Mouse (Mus musculus) lung, embryonic 16.5 days (tissue): ENCODE measurements around the gene Slc39a3. TPM values are rescaled to one million over a fixed set of nuclear protein-coding genes. Genes with fewer than 3 reads are reported as not detected.

ENCODE experiments used
- ATAC-seq: fragments of 200-750 bp; cut with Nextera tagmentation; 2 replicates; pipeline ENCODE4 v1.8.0; 2017; ENCODE audit warnings: low read depth, mild to moderate bottlenecking, moderate library complexity
- H3K27ac ChIP-seq: fragments of 300-500 bp; sonication (generic); 2 replicates; pipeline ENCODE4 v1.5.1; 2014; ENCODE audit warnings: mild to moderate bottlenecking, control low read depth, low read length
- H3K27me3 ChIP-seq: fragments of 300-500 bp; sonication (generic); 2 replicates; pipeline ENCODE4 v1.6.1; 2014; ENCODE audit warnings: low read depth, low read length, mixed read lengths; ENCODE audit not compliant: control insufficient read depth, insufficient read depth
- H3K36me3 ChIP-seq: fragments of 300-500 bp; sonication (generic); 2 replicates; pipeline ENCODE4 v1.6.1; 2014; ENCODE audit warnings: low read length; ENCODE audit not compliant: control insufficient read depth, insufficient read depth
- H3K4me1 ChIP-seq: fragments of 300-500 bp; sonication (generic); replicated peaks from 2 replicates; pipeline ENCODE4 v1.6.1; 2014; ENCODE audit warnings: low read length, mixed read lengths; ENCODE audit not compliant: control insufficient read depth, insufficient read depth
- H3K4me2 ChIP-seq: fragments of 300-500 bp; sonication (generic); 2 replicates; pipeline ENCODE4 v1.6.1; 2014; ENCODE audit warnings: low read depth, low read length, control low read depth
- H3K4me3 ChIP-seq: fragments of 300-500 bp; sonication (generic); 2 replicates; pipeline ENCODE4 v1.5.1; 2014; ENCODE audit warnings: mild to moderate bottlenecking, low read length, control low read depth
- H3K9ac ChIP-seq: fragments of 300-500 bp; sonication (generic); 2 replicates; pipeline ENCODE4 v1.6.1; 2014; ENCODE audit warnings: low read length, control low read depth
- H3K9me3 ChIP-seq: fragments of 300-500 bp; sonication (generic); 2 replicates; pipeline ENCODE4 v1.6.1; 2016; ENCODE audit warnings: low read length; ENCODE audit not compliant: control insufficient read depth
- WGBS: fragments of 180-500 bp; shearing (Covaris S2); extraction: QIAGEN DNeasy Blood & Tissue Kit; methylation state at CpG from one replicate; pipeline ENCODE4 v1.1.7; 2014; 5-methylcytosine and 5-hydroxymethylcytosine counted together
- polyA plus RNA-seq: library from polyadenylated mRNA; unstranded; fragments of >200 nt; fragmentation: Nextera tagmentation; extraction: Ambion mirVana; gene quantifications from 2 replicates; pipeline ENCODE4 v1.2.1, GENCODE M21; 2015

The Slc39a3 gene
- polyA plus RNA-seq, 1 experiment from 2014 or later: 19.4 TPM

GRCm38 (mm10) chr10:80999362-81000196, 37.6 kb downstream of the Slc39a3 start:
- Histone ChIP-seq H3K9ac (no peak overlapping the region), H3K27ac (no peak overlapping the region), H3K4me2 (0 out of 2 replicates have a peak overlapping the region, but pooled peaks have one; percentile 10), H3K9me3 (no peaks in the 10 kb centered on the region), H3K4me1 (peaks cover 2% of the 10 kb centered on the region), H3K27me3 (peaks cover 15% of the 10 kb centered on the region), H3K36me3 (no peaks in the 10 kb centered on the region), H3K4me3 (no peak overlapping the region)
- ATAC-seq: peak; percentile 73
- 25% methylated on average over 37 of the region's 37 CpGs for WGBS

GRCm38 (mm10) chr10:80998778-80999177, 38.4 kb downstream of the Slc39a3 start:
- WGBS: 7% methylated on average over 12 of the region's 12 CpGs
- H3K9ac ChIP-seq: no peak overlapping the region

GRCm38 (mm10) chr10:80998021-80998420, 39.2 kb downstream of the Slc39a3 start:
- no peak overlapping the region for H3K9ac ChIP-seq
- H3K36me3 ChIP-seq: no peaks in the 10 kb centered on the region
- H3K4me2 ChIP-seq: no peak overlapping the region
- peaks cover 19% of the 10 kb centered on the region for H3K27me3 ChIP-seq
- no peaks in the 10 kb centered on the region for H3K9me3 ChIP-seq
- ATAC-seq: no peak
- no peak overlapping the region for H3K4me3 ChIP-seq
- H3K4me1 ChIP-seq: peaks cover 2% of the 10 kb centered on the region
- H3K27ac ChIP-seq: no peak overlapping the region
- WGBS: 36% methylated on average over 14 of the region's 14 CpGs

More at GRCm38 (mm10) chr10:80998778-80999177, 38.4 kb downstream of the Slc39a3 start:
- Histone ChIP-seq H3K27ac (no peak overlapping the region), H3K27me3 (peaks cover 19% of the 10 kb centered on the region), H3K4me1 (peaks cover 2% of the 10 kb centered on the region), H3K4me3 (no peak overlapping the region), H3K36me3 (no peaks in the 10 kb centered on the region), H3K4me2 (no peak overlapping the region), H3K9me3 (no peaks in the 10 kb centered on the region)
- ATAC-seq: peak; percentile 43

GRCm38 (mm10) chr10:80997332-80997731, 39.9 kb downstream of the Slc39a3 start:
- H3K4me1 ChIP-seq: peaks cover 2% of the 10 kb centered on the region
- WGBS: 79% methylated on average over 8 of the region's 8 CpGs
- no peak overlapping the region for H3K27ac ChIP-seq
- no peak overlapping the region for H3K4me3 ChIP-seq
- H3K36me3 ChIP-seq: no peaks in the 10 kb centered on the region
- no peak for ATAC-seq
- no peak overlapping the region for H3K9ac ChIP-seq
- no peaks in the 10 kb centered on the region for H3K9me3 ChIP-seq
- H3K27me3 ChIP-seq: peaks cover 19% of the 10 kb centered on the region
- no peak overlapping the region for H3K4me2 ChIP-seq

- Histone ChIP-seq H3K9me3 (no peaks in the 10 kb centered on the region), H3K4me3 (no peak overlapping the region), H3K36me3 (no peaks in the 10 kb centered on the region), H3K9ac (no peak overlapping the region), H3K27ac (no peak overlapping the region), H3K27me3 (peaks cover 19% of the 10 kb centered on the region), H3K4me1 (peaks cover 2% of the 10 kb centered on the region), H3K4me2 (no peak overlapping the region)
- WGBS: 90% methylated on average over 8 of the region's 8 CpGs
- no peak for ATAC-seq
Measured at GRCm38 (mm10) chr10:80996501-80996900, 40.7 kb downstream of the Slc39a3 start.

GRCm38 (mm10) chr10:80995091-80995632, 42.1 kb downstream of the Slc39a3 start:
- no peak overlapping the region for H3K4me3 ChIP-seq
- ATAC-seq: peak; percentile 37; the same call in 1 of the 2 replicates
- peak overlapping the region; percentile 42 for H3K4me2 ChIP-seq
- H3K9me3 ChIP-seq: no peaks in the 10 kb centered on the region
- peaks cover 19% of the 10 kb centered on the region for H3K27me3 ChIP-seq
- no peak overlapping the region for H3K27ac ChIP-seq
- WGBS: 11% methylated on average over 21 of the region's 21 CpGs
- H3K9ac ChIP-seq: no peak overlapping the region; the same call in 1 of the 2 replicates
- H3K4me1 ChIP-seq: peaks cover 2% of the 10 kb centered on the region
- H3K36me3 ChIP-seq: no peaks in the 10 kb centered on the region

GRCm38 (mm10) chr10:80994621-80995020, 42.6 kb downstream of the Slc39a3 start:
- Histone ChIP-seq H3K27ac (no peak overlapping the region), H3K27me3 (peaks cover 19% of the 10 kb centered on the region), H3K4me2 (no peak overlapping the region)

GRCm38 (mm10) chr10:80993276-80993675, 44.0 kb downstream of the Slc39a3 start:
- no peak overlapping the region for H3K27ac ChIP-seq
- no peak for ATAC-seq
- no peaks in the 10 kb centered on the region for H3K36me3 ChIP-seq
- no peaks in the 10 kb centered on the region for H3K9me3 ChIP-seq
- no peak overlapping the region for H3K9ac ChIP-seq
- H3K4me3 ChIP-seq: no peak overlapping the region
- H3K4me2 ChIP-seq: no peak overlapping the region
- H3K27me3 ChIP-seq: peaks cover 12% of the 10 kb centered on the region
- no peaks in the 10 kb centered on the region for H3K4me1 ChIP-seq
- 54% methylated on average over 5 of the region's 5 CpGs for WGBS

More at GRCm38 (mm10) chr10:80994621-80995020, 42.6 kb downstream of the Slc39a3 start:
- ATAC-seq: no peak
- Histone ChIP-seq H3K9me3 (no peaks in the 10 kb centered on the region), H3K4me3 (no peak overlapping the region), H3K9ac (no peak overlapping the region; the same call in 1 of the 2 replicates), H3K4me1 (peaks cover under 1% of the 10 kb centered on the region), H3K36me3 (no peaks in the 10 kb centered on the region)
- 39% methylated on average over 4 of the region's 4 CpGs for WGBS

- H3K4me1 ChIP-seq: peaks cover 4% of the 10 kb centered on the region
- WGBS: 69% methylated on average over 1 of the region's 1 CpGs
Measured at GRCm38 (mm10) chr10:80991945-80992344, 45.3 kb downstream of the Slc39a3 start.

More at GRCm38 (mm10) chr10:80991945-80992344, 45.3 kb downstream of the Slc39a3 start:
- Histone ChIP-seq H3K27me3 (peaks cover 6% of the 10 kb centered on the region), H3K9ac (no peak overlapping the region), H3K4me3 (no peak overlapping the region), H3K27ac (no peak overlapping the region), H3K4me2 (no peak overlapping the region), H3K9me3 (no peaks in the 10 kb centered on the region), H3K36me3 (no peaks in the 10 kb centered on the region)
- ATAC-seq: no peak
